ENCODE assay signal across 8 mouse cellular contexts in the genomic region with DNA sequence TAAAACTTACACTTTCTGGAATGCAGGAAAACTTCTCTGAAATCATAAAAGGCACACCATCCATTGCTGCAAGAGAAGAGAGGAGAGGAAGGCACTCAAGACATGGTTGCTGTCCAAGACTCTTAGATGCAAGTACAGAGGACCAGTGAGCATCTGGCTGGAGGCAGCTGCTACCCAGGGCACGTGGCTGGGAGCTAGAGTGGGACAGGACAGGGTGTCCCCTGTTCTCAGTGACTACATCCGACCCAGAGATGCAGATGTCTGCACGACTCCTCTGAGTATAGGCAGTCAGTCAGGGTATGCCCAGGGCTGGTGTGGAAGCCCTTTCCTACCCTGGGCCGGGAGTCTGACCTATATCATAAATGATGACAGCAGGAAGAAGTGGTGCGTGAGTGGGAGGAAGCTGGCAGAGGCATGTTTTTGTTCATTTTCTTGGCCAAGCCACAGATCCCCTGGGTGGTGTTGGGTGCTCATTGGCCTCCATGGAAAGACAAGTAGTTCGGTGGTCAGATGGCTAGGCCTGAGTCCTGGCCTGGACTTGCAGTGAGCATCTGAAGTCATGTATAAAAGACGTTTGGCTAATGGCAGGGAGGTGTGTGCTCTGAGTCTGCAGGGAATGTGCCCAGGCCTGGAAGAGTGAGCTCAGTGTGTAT.
DNase-seq lines count a peak whose midpoint lies in the region; ATAC-seq and TF ChIP-seq lines count a peak whose summit lies in the region.

No protein-coding gene starts in this region.

- DNase-seq in hindbrain, embryonic 10.5 days (ENCODE audit: low spot score), result no peak
- DNase-seq in hindbrain, embryonic 11.5 days (ENCODE audit: low spot score), result no peak
- DNase-seq in 3134 (ENCODE audit: extremely low read depth, insufficient read length, low spot score), result peak; percentile 56
- no peak for DNase-seq in frontal cortex, postnatal 25 days (ENCODE audit: low spot score in 2 of 2)

- ATAC-seq in hindbrain, embryonic 11.5 days (ENCODE audit: low FRiP score), result no peak
- ATAC-seq in hindbrain, embryonic 16.5 days, result no peak
- no peak for ATAC-seq in activated CD4-positive, CD25-positive, alpha-beta regulatory T cell, adult 4 months
- ATAC-seq in erythroid progenitor cell, adult 5-6 weeks (replicated peaks; ENCODE audit: low FRiP score, poor library complexity, severe bottlenecking), result no peak

- no peak for TF ChIP-seq CTCF in embryonic fibroblast, embryonic 13.5 days (IDR thresholded peaks at IDR 0.05; ENCODE audit: borderline replicate concordance, insufficient read depth, low read length)

- no peaks in the 10 kb centered on the region for H3K27me3 ChIP-seq in hindbrain, embryonic 10.5 days (ENCODE audit: insufficient read depth, poor library complexity, severe bottlenecking)
- no peaks in the 10 kb centered on the region for H3K27me3 ChIP-seq in hindbrain, embryonic 11.5 days (ENCODE audit: control insufficient read depth, insufficient read depth, low read length)
- no peaks in the 10 kb centered on the region for H3K27me3 ChIP-seq in hindbrain, embryonic 16.5 days (replicated peaks; ENCODE audit: control insufficient read depth, insufficient read depth, low read length)

- peaks cover 31% of the 10 kb centered on the region for H3K36me3 ChIP-seq in hindbrain, embryonic 10.5 days
- H3K36me3 ChIP-seq in hindbrain, embryonic 11.5 days (ENCODE audit: control insufficient read depth, insufficient read depth, low read length), result no peaks in the 10 kb centered on the region
- peaks cover 2% of the 10 kb centered on the region; the same call in 1 of the 2 replicates for H3K36me3 ChIP-seq in hindbrain, embryonic 16.5 days (ENCODE audit: control insufficient read depth, insufficient read depth, low read length)

- H3K4me3 ChIP-seq in hindbrain, embryonic 10.5 days, result no peak overlapping the region
- H3K4me3 ChIP-seq in hindbrain, embryonic 11.5 days (ENCODE audit: low read depth, low read length), result no peak overlapping the region
- no peak overlapping the region for H3K4me3 ChIP-seq in embryonic fibroblast, embryonic 13.5 days (ENCODE audit: insufficient read depth, low read length)
- no peak overlapping the region for H3K4me3 ChIP-seq in hindbrain, embryonic 16.5 days (ENCODE audit: low read length)

- peak overlapping the region; percentile 3; the same call in 1 of the 2 replicates for H3K27ac ChIP-seq in hindbrain, embryonic 10.5 days
- no peak overlapping the region for H3K27ac ChIP-seq in hindbrain, embryonic 11.5 days (ENCODE audit: low read depth, low read length)
- peak overlapping the region; percentile 75 for H3K27ac ChIP-seq in embryonic fibroblast, embryonic 13.5 days (ENCODE audit: insufficient read depth, low read length)
- peak overlapping the region; percentile 82 for H3K27ac ChIP-seq in hindbrain, embryonic 16.5 days (ENCODE audit: low read depth, low read length)

- no peaks in the 10 kb centered on the region for H3K9me3 ChIP-seq in hindbrain, embryonic 10.5 days
- H3K9me3 ChIP-seq in hindbrain, embryonic 11.5 days (ENCODE audit: control insufficient read depth, low read length), result no peaks in the 10 kb centered on the region
- H3K9me3 ChIP-seq in hindbrain, embryonic 16.5 days (ENCODE audit: control insufficient read depth, low read length), result no peaks in the 10 kb centered on the region

- TF ChIP-seq POLR2A in embryonic fibroblast, embryonic 13.5 days (IDR thresholded peaks at IDR 0.05; ENCODE audit: low read depth, low read length), result no peak

- WGBS in hindbrain, embryonic 10.5 days, result 76% methylated on average over 7 of the region's 7 CpGs
- WGBS in hindbrain, embryonic 11.5 days, result 75% methylated on average over 7 of the region's 7 CpGs
- 54% methylated on average over 7 of the region's 7 CpGs for WGBS in hindbrain, embryonic 16.5 days

- peaks cover 52% of the 10 kb centered on the region for H3K4me1 ChIP-seq in hindbrain, embryonic 10.5 days (replicated peaks)
- peaks cover 6% of the 10 kb centered on the region; the same call in 1 of the 2 replicates for H3K4me1 ChIP-seq in hindbrain, embryonic 11.5 days (replicated peaks; ENCODE audit: control insufficient read depth, insufficient read depth, low read length)
- peaks cover 13% of the 10 kb centered on the region for H3K4me1 ChIP-seq in embryonic fibroblast, embryonic 13.5 days (ENCODE audit: control insufficient read depth, insufficient read depth, low read length)
- H3K4me1 ChIP-seq in hindbrain, embryonic 16.5 days (ENCODE audit: control insufficient read depth, insufficient read depth, low read depth, low read length), result peaks cover 59% of the 10 kb centered on the region

- H3K4me2 ChIP-seq in hindbrain, embryonic 11.5 days (replicated peaks; ENCODE audit: low read depth, low read length), result no peak overlapping the region
- H3K4me2 ChIP-seq in hindbrain, embryonic 16.5 days (ENCODE audit: low read length), result no peak overlapping the region

- H3K9ac ChIP-seq in hindbrain, embryonic 11.5 days (ENCODE audit: low read depth, low read length), result no peak overlapping the region
- 0 out of 2 replicates have a peak overlapping the region, but pooled peaks have one; percentile 10 for H3K9ac ChIP-seq in hindbrain, embryonic 16.5 days (ENCODE audit: low read depth, low read length)
